Mouse (Mus musculus) forebrain, postnatal 0 days (tissue): Measurements from ENCODE around the gene Ifi203. TPM values are rescaled to one million over a fixed set of nuclear protein-coding genes. Genes with fewer than 3 reads are reported as not detected.

Experiments
- polyA plus RNA-seq: library from polyadenylated mRNA; unstranded; fragments of >200 nt; fragmentation: Nextera tagmentation; extraction: Ambion mirVana; gene quantifications from 2 replicates; pipeline ENCODE4 v1.2.1, GENCODE M21; 2015
- total RNA-seq: library from RNA; depleted of rRNA; stranded (reverse); fragments of >200 nt; gene quantifications from 2 replicates; pipeline ENCODE4 v1.2.3, GENCODE M21; 2014; rRNA removed

Gene Ifi203
- total and polyA plus RNA-seq, 2 experiments from 2014 or later = 2.9 to 3.4 TPM

Other genes with a start within 250 kb of the Ifi203 start
- gene Ifi207, start 200.9 kb downstream of the Ifi203 start, total RNA-seq = 0.23 and 0.48 TPM in 2 replicates
- 0.43 and 0.47 TPM in 2 replicates for gene Ifi207, start 200.9 kb downstream of the Ifi203 start, polyA plus RNA-seq
- gene Ifi204, start 175.7 kb downstream of the Ifi203 start, total RNA-seq = 1.0 and 1.4 TPM in 2 replicates
- 1.2 and 1.3 TPM in 2 replicates for gene Ifi204, start 175.7 kb downstream of the Ifi203 start, polyA plus RNA-seq
- gene Ifi211, start 29.6 kb downstream of the Ifi203 start, total RNA-seq = 0.43 TPM in 1 of 2 replicates, not detected in the other
- 0.35 and 0.48 TPM in 2 replicates for gene Ifi211, start 29.6 kb downstream of the Ifi203 start, polyA plus RNA-seq
- gene Mndal, start 181 bp downstream of the Ifi203 start, total RNA-seq = 3.1 and 4.3 TPM in 2 replicates
- gene Mndal, start 181 bp downstream of the Ifi203 start, polyA plus RNA-seq = 4.8 and 5.9 TPM in 2 replicates
- gene Ifi202b, start 40.1 kb upstream of the Ifi203 start, total RNA-seq = not detected in 2 replicates
- not detected in 2 replicates for gene Ifi202b, start 40.1 kb upstream of the Ifi203 start, polyA plus RNA-seq
- 0.08 TPM in 1 of 2 replicates, not detected in the other for gene Ifi205, start 89.1 kb upstream of the Ifi203 start, total RNA-seq
- not detected in 2 replicates for gene Ifi205, start 89.1 kb upstream of the Ifi203 start, polyA plus RNA-seq
- gene Olfr433, start 98.0 kb upstream of the Ifi203 start, total RNA-seq = not detected in 2 replicates
- not detected in 2 replicates for gene Olfr433, start 98.0 kb upstream of the Ifi203 start, polyA plus RNA-seq
- gene Olfr432, start 106.5 kb upstream of the Ifi203 start, total RNA-seq = not detected in 2 replicates
- not detected in 2 replicates for gene Olfr432, start 106.5 kb upstream of the Ifi203 start, polyA plus RNA-seq
- not detected in 2 replicates for gene Olfr430, start 123.9 kb upstream of the Ifi203 start, total RNA-seq
- gene Olfr430, start 123.9 kb upstream of the Ifi203 start, polyA plus RNA-seq = not detected in 2 replicates
- not detected in 2 replicates for gene Olfr429, start 141.7 kb upstream of the Ifi203 start, total RNA-seq
- gene Olfr429, start 141.7 kb upstream of the Ifi203 start, polyA plus RNA-seq = not detected in 2 replicates
- not detected in 2 replicates for gene Olfr427, start 154.2 kb upstream of the Ifi203 start, total RNA-seq
- not detected in 2 replicates for gene Olfr427, start 154.2 kb upstream of the Ifi203 start, polyA plus RNA-seq
- not detected in 2 replicates for gene Olfr231, start 178.5 kb upstream of the Ifi203 start, total RNA-seq
- not detected in 2 replicates for gene Olfr231, start 178.5 kb upstream of the Ifi203 start, polyA plus RNA-seq
- gene Olfr424, start 188.8 kb upstream of the Ifi203 start, total RNA-seq = not detected in 2 replicates
- not detected in 2 replicates for gene Olfr424, start 188.8 kb upstream of the Ifi203 start, polyA plus RNA-seq
- not detected in 2 replicates for gene Olfr420, start 213.0 kb upstream of the Ifi203 start, total RNA-seq
- gene Olfr420, start 213.0 kb upstream of the Ifi203 start, polyA plus RNA-seq = not detected in 2 replicates
- gene Spta1, start 230.1 kb upstream of the Ifi203 start, total RNA-seq = 0.08 and 0.14 TPM in 2 replicates
- 0.02 and 0.03 TPM in 2 replicates for gene Spta1, start 230.1 kb upstream of the Ifi203 start, polyA plus RNA-seq